Mouse (Mus musculus) cerebellum, adult 9-11 months (tissue): Measurements from ENCODE around the gene Atf4.

Experiments
- DNase-seq: peaks from one replicate; pipeline ENCODE4 v3.0.0; 2022

Atf4 gene

DNA sequence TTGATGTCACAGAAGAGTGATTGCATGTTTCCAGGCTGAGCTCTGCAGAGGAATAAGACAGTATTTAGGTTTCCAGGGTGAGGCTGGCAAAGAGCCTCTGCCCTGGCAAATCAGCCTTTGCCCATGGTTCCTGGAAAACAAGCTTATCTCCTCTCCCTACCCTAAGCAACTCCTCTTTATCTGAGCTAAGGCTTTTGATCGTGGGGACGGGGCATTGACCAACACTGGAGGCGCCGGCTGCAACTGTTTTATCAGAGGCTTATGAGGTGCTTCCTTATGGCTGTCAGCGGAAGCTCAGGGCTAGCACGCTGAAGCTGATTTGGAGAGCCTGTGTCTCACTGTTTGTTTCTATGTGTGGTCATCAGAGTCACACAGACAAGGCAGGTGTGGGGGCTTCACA, 4.4 kb upstream of the Atf4 start:
- DNase-seq: no peak

DNA sequence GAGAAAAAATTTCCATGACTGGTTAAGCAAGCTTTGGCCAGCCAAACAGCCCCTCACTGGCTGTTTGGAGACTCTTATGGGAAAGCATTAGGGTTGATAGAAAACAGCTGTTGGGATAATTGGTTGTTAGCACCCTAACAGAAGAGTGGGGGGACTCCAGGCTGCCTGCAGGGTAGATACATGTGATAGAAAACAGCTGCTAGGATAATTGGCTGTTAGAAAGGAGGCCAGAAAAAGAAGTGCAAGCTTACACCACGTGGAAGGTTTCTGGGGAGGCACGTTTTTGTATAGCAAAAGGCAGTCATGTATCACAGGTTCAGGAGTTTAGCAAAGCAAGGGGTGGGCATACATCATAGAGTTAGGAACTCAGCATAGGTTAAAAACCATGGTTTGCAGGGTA, 1.5 kb upstream of the Atf4 start:
- DNase-seq: no peak

DNA sequence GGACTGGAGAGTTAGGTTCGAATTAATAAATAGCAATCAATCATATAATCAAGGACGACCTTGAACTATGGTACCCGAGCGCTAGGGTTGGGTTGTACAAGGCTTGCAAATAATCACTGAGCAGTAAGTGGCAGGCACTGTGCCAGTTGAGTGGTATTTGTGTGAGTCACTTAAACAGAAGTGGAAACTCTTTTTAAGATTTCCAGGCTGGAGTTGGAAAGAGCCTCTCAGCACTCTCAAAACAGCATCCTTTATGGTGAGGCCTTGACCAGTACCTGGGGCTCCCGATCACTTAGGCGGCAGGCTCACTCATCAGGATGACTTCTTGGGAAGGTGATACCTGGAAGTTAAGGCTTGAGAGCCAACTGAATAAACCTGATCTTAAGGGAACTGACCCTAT, 777 bp upstream of the Atf4 start:
- DNase-seq: peak; percentile 62

DNA sequence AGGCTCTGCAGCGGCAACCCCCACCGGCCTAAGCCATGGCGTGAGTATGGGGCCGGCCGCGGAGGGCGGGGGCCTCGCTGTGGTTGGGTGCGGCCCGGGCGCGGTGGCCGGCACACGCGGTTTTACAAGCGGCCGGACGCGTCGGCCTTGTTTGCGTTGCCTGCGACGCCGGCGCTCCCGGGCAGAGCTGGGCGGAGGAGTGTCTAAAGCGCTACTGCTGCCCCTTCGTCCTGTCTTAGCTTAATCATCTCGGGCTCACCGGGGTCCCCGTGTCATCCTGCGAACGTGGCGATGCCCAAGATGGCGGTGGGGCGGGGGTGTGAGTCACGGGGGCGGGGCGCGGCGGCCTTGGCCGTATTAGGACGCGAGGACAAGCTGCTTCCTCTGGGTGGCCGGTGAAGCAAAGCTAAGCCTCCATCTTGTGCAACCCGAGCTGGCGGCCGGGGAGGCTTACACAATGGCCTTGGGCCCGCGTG, 700 bp downstream of the Atf4 start:
- DNase-seq: peak; percentile 81

DNA sequence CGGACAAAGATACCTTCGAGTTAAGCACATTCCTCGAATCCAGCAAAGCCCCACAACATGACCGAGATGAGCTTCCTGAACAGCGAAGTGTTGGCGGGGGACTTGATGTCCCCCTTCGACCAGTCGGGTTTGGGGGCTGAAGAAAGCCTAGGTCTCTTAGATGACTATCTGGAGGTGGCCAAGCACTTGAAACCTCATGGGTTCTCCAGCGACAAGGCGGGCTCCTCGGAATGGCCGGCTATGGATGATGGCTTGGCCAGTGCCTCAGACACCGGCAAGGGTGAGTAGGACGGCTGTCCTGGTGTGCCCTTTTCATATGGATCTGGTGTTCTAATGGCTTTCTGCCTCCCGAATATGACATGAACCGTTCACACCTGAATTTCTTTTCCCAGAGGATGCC, 1.3 kb downstream of the Atf4 start:
- DNase-seq: no peak

DNA sequence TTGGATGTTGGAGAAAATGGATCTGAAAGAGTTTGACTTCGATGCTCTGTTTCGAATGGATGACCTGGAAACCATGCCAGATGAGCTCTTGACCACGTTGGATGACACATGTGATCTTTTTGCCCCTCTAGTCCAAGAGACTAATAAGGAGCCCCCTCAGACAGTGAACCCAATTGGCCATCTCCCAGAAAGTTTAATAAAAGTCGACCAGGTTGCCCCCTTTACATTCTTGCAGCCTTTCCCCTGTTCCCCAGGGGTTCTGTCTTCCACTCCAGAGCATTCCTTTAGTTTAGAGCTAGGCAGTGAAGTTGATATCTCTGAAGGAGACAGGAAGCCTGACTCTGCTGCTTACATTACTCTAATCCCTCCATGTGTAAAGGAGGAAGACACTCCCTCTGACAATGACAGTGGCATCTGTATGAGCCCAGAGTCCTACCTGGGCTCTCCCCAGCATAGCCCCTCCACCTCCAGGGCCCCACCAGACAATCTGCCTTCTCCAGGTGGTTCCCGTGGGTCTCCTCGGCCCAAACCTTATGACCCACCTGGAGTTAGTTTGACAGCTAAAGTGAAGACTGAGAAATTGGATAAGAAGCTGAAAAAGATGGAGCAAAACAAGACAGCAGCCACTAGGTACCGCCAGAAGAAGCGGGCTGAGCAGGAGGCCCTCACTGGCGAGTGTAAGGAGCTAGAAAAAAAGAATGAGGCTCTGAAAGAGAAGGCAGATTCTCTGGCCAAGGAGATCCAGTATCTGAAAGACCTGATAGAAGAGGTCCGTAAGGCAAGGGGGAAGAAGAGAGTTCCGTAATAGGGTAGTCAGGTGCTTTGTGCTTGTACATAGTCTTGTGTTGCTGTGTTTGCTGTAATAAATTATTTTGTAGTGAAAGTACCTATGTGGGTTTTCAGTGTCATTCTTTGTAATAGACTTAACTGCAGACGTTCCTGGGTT, 1.9 kb downstream of the Atf4 start:
- peak; percentile 56 for DNase-seq

DNA sequence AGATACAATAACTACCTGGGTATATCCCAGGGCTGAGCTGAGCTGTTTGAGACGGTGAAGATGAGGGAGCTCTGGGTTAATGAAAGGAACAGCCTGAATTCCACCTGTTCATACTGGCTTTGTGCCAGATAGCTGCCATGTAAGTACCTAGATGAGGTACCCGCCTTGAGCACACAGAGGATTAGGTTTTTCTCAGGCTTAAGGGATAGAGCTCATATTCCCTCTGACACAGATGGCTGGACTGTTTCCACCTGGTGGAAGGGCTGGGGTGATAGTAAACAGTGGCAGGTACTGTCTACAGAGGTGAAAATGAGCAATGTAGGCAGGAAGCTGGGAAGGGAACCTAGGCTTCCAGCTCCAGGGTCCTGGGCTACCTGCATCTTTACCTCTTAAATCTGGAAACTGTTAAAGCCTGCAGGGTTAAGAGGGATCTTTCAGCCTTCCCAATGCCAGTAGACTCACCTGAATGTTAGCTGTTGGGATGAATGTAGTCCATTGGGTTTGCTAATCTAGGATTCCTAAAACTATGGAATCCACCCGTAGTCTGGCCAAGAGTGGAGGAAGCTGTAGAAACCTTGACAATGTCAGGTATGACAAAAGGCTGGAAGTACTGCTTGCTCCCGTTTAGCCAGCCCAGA, 2.7 kb downstream of the Atf4 start:
- peak; percentile 72 for DNase-seq

DNA sequence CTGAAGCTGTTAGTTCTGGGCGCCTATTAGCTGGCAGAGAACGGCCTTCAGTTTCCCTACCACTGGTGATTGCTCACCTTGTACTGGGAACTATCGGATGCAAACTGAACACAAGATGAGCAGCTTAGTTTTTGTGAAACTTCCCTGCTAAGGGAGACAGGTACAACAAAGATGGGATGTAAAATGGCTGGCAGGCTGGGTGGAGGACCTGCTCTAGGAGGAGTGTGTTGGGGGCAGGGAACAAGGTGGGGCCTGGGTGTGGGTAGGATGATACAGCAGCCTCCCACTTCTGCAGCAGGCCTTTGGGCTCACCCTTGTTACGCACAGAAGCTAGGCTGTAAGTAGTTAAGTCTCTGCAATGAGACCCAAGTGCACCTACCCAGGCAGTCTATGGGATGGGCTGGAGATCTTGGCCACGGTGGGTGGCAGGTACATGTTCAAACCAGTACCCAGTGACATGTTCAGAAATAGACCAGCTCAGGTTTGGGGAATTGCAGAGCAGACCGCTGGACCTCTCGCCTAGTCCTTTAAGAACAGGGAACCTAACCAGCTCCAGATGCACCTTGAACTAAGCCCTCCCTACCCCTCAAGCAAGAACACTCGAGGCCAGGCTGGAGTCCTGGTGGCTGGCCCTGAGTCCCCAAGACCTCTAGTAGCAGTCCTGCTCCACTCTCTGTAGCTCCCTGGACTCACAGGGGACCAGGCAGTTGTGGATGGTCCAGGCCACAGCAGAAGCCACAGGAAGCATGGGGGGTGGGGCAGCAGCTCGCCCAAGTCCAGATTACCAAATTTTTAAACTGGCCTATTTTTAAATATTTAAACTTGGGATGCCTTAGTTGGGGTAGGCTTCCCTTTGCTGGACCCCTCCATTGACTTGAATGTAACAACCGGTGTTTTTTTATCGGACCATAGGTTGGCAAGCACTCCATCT, 3.5 kb downstream of the Atf4 start:
- peak; percentile 49 for DNase-seq

DNA sequence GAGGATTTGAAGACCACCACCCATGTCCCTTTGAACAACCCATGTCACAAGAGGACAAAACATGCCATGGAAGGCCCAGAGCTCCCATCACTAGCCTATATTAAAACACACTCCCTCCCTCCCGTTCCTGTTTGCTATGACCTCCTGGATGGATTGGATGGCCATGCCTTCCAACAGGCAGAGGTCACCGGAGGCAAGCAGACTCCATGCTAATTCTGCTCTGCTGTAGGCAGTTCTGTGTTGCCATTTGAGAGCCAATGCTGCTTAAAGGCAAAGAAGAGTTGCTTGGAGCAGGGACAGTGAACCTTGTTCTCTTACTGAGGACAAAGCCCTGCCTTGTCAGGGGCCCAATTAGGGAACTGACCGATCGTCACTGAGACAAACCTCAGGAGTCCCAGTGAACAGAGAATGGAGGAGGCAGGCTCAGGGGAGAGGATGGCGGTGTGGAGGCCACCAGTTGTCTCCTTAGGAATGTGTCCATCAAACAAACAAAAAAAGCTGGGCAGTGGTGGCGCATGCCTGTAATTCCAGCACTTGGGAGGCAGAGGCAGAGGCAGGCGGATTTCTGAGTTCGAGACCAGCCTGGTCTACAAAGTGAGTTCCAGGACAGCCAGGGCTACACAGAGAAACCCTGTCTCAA, 4.5 kb downstream of the Atf4 start:
- DNase-seq: no peak

DNA sequence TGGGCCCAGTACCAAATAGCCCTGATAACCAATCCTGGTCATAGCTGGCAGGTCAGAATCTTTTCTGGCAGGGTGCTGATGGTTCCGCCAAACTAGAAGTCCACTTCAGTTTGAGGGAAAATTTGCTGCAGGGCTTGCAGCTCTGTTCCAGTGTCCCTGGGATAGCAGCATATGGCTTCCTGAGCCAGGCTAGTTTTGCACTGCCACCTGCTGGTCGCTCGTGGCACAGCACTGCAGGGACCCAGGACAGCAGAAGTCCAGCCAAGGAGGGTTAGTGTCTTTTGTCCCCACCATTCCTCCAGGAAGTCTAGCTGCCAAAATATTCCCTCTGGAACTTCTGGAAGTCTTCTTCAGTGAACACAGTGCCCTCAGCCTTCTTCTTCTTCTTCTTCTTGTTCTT, 5.7 kb downstream of the Atf4 start:
- DNase-seq: peak; percentile 86

DNA sequence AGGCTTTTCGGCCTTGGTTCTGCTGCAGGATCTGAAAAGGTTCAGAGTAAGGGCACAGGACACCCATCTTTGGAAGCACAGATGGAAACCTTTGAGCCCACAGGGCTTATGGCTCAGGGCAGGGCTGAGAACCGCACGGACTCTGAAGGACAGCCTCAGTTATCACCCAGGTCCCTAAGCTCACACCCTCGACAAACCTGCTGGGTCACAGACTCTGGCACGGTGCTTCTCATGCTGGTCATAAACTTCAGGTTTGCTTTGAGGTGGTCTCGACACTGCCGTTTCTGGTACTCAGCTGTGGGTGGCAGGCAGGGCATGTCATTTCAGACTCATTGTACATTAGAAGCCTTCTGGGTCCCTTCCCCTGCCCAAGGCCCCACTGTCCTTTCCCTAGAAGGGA, 6.1 kb downstream of the Atf4 start:
- no peak for DNase-seq

DNA sequence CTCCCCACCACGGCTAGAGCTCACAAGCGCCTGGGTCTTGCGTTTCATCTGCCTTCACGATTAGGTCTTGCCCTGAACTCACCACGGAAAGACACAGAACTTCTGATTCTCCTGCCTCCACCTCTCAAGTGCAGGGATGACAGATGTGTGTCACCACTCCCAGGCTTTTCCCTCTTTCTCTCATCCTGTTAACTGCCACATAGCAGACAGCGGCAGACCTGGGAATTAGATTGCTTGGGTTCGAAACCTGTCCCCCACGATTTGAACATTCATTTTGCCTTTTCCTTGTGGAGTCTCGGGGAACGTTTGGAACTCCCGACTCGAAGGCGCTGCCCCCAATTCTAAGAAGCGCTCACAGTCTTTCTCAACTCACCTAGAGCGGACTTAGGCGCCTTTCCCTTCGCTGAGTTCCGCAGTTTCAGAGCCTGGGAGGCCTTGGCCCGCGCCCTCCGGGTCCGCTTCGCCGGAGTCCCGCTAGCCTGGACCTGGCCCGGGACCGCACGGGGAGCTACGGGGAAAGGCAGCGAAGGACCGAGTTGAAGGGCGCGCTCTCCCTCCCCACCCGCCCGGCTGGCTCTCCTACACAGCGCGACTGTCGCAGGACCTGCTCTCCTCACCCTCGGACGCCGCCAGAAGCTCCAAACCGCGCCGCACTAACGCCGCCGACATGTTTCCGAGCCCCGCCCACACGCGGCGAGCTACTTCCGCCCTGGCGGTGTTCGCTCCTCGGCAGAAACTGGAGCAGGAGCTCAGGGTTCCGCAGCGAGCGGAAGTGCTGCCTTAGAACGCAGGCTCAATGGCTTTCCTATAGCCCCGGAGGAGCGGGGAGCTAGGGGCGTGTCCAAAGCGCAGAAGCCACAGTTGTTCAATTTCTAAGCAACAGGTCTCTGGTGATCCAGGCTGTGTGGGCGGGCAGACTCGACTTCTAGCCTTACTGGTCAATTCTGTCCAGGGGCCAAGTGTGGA, 8.9 kb downstream of the Atf4 start, which contains the start of gene Rps19bp1:
Gene Rps19bp1, minus strand, starts transcription at position 706 of the 966 bp plus-strand sequence.
- peak; percentile 87 for DNase-seq

DNA sequence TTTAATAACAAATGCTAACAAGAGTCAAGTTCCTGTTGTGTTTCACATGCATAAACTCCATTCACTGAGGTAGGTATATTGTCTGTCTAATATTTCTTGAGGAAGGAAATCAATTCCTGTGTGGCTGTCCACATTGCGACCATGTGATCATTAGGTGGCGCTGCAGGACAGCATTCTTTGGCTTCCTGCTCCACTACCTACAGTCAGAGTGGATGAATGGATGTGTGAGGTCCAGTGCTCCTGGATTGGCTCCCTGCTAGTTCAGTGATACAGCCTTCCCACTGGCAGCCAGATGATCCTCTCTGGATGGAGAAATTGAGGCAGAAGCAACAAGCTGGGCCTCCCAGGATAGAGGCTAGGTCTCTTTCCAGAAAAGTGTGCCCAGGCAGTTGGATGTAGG, 11.3 kb downstream of the Atf4 start:
- peak; percentile 84 for DNase-seq

DNA sequence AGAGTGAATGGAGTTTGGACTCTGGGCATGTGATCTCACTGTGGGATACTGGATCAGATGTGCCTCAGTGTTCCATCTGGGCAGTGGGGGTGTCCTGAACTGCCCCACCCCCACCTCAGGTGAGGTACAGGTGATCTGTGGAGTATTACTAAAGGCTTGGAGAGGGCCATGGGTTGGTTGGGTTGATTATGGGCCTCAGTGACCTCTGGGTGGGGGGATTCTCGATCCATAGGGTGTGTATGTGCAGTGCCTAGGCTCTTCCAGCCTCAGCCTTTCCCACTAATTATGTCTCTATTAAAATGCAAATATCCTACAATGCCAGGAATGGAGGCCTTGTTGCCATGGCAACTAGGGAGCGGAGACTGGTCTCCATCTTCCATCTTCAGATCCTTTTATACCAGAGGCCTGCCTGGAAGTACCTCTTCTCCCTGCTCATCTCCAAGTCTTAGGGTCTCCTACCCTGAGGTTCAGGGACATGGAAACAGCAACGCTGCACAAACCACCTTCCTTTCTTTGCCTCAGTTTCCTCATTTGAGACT, 16.9 kb downstream of the Atf4 start:
- DNase-seq: no peak

DNA sequence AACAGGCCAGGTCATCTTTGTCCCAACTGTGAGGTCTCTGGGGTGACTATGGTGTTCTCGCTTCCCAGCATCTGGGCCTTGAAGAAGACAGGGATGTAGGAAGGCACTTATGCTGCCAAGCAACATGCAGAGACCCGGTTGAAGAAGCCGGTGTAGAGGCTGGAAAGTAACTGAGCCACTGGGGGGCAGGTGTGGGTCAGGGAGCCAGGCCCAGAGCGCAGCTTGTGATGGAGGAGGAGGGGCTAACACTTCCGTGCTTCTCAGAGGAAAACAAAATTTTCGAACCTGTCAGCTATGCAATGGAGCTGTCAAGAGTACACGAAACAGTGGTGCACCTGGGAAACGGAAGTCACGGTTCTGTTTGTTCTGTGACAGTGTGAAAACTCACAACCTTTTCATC, 22.1 kb downstream of the Atf4 start:
- DNase-seq: peak; percentile 72

DNA sequence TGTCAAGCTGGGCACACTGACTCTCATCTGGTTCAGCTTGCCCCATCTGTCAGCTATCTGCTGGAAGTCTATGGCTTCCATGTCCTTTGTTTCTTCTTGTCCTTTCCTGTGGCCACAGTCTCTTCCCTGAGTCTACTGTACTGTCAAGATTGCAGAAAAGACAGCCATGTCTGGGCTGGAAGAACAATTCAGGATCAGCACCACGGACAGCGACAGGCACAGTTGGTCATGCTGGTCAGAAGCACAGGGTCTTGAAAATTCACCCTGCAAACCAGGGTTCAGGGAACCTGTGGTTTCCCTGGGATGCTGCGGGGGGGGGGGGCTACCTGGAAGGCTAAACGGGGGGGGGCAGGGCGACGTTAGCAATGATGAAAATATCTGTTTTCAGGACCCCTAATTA, 22.6 kb downstream of the Atf4 start:
- no peak for DNase-seq

DNA sequence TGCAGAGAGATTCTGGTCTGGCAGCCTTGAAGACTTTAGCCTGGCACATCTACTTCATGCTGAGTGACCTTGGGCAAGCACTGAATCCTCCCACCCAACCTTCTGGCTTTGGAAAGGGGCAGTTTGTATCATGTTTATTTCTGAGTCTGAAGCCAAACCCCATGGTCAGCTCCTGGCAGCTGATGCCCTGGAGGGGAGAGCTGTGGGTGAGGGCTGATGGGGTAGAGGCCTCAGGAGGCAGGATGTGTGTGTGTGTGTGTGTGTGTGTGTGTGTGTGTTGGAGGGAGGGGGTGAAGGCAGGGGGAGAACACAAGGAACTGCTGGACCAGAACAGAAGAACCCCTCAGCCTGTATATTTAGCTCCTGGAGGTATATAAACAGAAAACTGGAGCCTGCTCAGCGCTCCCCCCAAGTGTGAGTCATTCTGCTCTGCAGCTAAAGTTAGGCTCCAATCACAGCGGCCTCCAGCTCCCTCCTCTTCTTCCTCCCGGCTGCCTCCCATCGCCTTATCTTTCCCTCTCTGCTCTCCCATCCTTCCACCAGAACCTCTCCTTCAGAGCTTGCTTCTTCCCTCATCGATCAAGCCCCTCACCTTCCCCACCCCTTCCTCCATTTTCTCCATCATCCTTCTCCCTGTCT, 23.3 kb downstream of the Atf4 start:
- DNase-seq: peak; percentile 82

DNA sequence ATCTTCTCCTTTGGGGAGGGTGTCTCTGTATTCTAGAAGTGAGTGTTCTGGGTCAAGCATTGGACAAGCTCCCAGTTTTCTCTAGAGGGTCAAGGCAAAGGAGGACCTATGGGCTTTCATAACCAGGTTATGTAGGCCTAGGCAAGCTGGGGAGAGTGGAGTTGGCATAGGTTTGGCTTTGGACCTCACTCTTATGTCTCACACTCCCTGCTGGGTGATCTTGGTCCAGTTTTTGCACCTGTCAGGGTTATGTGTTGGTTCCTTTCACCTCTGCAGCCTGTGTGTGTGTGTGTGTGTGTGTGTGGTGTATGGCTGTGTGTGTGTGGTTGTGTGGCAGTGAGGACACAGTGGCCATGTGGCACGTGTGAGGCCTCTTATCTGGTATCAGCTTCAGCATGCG, 24.1 kb downstream of the Atf4 start:
- DNase-seq: peak; percentile 56

DNA sequence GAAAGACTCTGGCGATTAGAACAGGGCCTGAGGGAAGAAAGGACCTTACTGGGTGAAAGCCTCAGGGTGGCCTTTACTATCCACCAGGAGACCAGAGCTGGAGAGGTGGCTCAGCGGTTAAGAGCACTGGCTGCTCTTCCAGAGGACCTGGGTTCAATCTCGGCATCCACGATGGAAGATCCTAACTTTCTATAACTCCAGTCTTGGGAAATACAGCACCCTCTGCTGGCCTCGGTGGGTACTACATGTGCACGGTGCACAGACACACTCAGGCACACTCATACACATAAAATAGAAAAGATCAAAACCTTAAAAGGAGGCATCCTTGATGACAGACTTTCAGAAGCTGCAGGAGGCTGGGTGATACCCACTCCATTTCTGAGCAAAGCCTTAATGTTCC, 25.7 kb downstream of the Atf4 start:
- peak; percentile 40 for DNase-seq

DNA sequence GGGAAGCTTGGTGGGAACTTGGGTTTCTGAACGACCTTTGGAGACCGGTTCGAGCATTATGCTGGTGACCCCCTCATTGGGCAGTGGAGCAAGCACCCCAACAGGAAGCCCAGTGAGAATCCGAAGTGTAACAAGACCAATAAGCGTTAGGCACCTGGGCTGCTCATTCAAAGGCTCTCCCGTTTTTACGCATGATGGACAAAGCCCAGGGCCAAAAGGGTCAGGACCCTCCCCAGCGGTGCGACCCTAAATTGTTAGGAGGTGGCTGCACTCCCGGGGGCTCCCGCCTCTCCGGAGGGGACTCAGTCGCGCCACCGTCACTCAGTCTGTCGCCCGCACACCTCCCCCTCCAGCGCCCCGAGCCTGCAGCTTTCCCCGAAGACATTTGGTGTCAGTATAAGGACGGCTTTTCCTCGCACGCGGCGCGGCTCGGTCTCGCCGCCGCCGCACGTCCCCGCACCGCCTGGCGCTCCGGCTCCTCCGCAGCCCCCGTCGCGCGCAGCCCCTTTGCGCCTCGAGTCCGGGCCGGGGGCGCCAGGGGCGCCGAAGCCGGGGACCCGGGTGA, 31.9 kb downstream of the Atf4 start, which contains the start of gene Cacna1i:
Gene Cacna1i, plus strand, starts transcription at position 388 of the 565 bp plus-strand sequence.
- DNase-seq: peak; percentile 84
